Mouse (Mus musculus): Measurements from ENCODE around the gene Inha. TPM values are rescaled to one million over a fixed set of nuclear protein-coding genes. Genes with fewer than 3 reads are reported as not detected.
A peak's percentile ranks its signal among the peaks of the same experiment; 100 is the strongest.

Inha gene
- total RNA-seq, 2 experiments from 2014 or later: 21.8 to 34.7 TPM

DNA sequence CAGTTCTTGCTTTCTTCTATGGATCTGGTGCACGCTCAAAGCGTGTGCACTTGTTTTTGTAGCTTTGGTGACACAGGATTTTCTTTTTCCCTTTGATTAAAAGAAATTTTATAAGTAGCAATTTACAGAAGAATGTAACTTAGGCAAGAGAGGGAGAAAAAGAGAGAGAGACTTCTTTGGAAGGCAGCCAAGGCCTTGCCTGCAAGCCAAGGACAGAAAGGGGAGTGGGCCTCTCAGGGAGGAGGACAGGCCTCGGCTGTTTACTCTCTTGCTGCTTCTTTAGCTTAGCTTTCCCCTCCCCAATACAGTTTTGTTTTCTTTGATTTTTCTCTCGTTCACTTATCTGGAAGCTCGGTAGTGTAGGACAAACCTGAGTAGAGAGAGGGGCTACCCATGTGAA lies 12.7 kb downstream of the Inha start:
- DNase-seq: peak; percentile 59 to 65

GRCm38 (mm10) chr1:75521321-75522031 lies 14.6 kb downstream of the Inha start, which contains the start of gene Stk11ip:
TSS of gene Stk11ip (plus strand) at chr1:75521529.
- peak; percentile 94 to 96 for DNase-seq

GRCm38 (mm10) chr1:75524679-75525078 lies 17.8 kb downstream of the Inha start:
- no peak for DNase-seq

- no peak for DNase-seq
Observed at GRCm38 (mm10) chr1:75530546-75530945, 23.7 kb downstream of the Inha start.

GRCm38 (mm10) chr1:75532280-75533172 lies 25.6 kb downstream of the Inha start:
- no peak for DNase-seq

DNA sequence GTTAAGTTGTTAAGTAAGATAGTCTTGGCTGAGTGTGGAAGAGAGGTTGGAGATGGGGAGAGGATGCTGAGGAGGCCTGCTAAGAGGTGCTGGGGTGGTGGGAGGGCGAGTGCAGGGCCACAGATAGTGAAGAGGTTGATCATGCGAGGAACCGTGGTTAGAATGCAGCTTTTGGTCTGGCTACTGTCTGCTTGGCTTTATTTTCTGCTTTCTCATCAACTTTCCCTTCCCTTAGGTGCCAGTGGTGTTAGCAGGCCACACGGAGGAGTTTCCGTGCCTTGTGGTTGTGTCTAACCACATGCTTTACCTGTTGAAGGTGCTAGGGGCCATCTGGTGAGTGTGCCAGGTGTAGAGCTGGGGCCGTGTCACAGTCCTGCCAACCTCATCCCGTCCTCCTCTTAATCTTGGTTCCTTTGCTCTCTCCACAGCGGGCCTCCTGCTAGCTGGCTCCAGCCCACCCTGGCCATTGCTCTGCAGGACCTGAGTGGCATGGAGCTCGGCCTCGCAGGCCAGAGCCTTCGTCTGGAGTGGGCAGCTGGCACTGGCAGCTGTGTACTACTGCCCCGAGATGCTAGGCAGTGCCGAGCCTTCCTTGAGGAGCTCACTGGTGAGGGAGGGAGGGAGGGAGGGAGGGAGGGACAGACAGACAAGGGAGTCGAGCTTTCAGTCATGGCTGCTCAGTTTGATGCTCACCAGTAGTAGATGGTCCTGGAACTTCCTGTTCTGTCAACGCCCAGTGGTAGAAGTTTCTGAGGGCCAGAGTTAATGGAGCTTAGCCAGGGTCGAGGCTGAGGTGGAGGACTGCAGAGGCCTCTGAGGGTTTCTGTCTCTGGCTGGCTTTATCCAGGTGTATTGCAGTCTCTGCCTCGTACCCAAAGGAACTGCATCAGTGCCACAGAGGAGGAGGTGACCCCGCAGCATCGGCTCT lies 26.7 kb downstream of the Inha start:
- no peak for DNase-seq

- no peak for DNase-seq
Observed at GRCm38 (mm10) chr1:75537587-75537986, 30.7 kb downstream of the Inha start.

- no peak for DNase-seq
Observed at GRCm38 (mm10) chr1:75538597-75539190, 31.8 kb downstream of the Inha start.

DNA sequence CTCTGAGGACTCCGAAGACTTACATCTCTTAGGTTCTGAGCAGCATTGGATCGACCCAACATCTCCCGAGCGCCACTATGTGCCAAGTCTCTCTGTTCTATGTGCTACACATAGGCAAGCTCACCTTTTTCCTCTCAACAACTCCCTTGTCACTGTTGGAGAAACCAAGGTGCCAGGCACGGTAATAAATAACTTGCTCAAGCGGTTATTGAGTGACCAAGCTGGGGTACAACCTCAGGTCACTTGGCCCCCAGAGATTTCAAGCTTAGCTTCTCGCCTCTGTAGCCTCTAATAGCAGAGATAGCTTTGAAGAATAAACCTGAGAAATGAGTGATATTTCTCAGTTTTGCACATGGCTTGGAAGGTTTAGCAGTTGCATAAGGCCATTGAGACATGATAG lies 34.6 kb downstream of the Inha start:
- no peak for DNase-seq

- no peak for DNase-seq
Observed at GRCm38 (mm10) chr1:75544351-75544750, 37.5 kb downstream of the Inha start.

- peak; percentile 80 to 84 for DNase-seq
Observed at GRCm38 (mm10) chr1:75545965-75546956, 39.4 kb downstream of the Inha start, which contains the start of gene Slc4a3. TSS of gene Slc4a3 (plus strand) at chr1:75546266.

- DNase-seq: no peak
Observed at GRCm38 (mm10) chr1:75547351-75547750, 40.5 kb downstream of the Inha start.

GRCm38 (mm10) chr1:75548083-75548482 lies 41.2 kb downstream of the Inha start:
- no peak for DNase-seq

DNA sequence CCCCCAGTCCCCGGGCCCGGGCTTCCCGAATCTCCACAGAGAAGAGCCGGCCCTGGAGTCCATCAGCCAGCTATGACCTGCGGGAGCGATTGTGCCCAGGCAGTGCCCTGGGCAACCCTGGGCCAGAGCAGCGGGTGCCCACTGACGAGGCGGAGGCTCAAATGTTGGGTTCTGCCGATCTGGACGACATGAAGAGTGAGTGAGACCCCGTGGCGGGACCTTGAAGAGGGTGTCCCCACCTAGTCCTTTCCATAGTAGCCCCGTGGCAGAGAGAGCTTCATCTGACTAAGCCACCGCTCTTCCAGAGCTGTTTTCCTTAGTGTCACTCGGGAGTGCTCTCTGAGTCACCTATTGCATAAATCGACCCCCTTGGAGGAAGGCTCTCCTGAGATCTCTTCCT lies 42.0 kb downstream of the Inha start:
- peak; percentile 44 to 51 for DNase-seq

DNA sequence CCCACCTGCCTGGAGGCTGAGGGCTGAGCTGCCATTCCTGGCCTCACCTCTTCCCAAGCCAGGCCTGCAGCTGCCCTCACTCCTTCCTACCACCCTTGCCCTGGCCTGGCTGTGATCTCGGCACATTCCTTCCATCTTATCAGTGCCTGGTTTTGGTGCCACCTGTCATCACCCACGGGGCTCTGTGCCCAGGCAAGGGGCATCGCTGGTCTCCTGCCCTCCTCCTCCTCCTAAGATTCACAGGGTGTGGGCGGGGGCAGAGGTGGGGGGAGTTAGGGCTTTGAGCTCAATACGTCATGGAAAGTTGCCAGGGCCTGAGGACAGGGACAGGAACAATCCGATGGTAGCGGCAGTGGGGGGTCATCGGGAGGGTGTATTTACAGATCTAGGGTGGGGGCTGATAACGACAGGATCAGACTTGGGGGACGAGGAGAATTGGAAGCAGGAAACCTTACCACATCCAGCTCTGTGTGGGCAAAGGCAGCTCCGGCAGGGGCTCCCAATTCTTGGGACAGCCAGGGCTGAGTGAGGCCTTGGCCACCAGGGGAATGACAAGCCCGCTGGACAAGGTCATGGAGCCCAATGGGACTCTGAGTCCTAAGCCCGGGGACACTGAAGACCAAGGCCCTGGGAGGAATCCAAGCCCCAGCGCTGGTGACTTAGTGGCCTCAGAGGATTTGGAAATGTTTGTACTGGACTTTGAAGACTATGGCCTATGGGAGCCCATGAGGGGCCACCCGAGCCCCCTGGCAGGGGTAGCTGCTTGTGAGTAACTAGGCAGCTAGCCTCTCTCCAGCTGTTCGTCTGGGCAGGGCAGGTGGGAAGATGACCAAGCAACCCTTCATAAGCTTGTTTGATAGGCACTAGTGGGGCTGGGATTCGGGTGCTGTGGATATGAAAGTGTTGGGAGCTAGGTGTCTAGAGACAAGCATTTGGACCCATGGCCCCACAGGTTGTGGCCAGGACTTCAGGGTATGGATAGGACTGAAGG lies 42.7 kb downstream of the Inha start:
- peak; percentile 89 to 92 for DNase-seq

DNA sequence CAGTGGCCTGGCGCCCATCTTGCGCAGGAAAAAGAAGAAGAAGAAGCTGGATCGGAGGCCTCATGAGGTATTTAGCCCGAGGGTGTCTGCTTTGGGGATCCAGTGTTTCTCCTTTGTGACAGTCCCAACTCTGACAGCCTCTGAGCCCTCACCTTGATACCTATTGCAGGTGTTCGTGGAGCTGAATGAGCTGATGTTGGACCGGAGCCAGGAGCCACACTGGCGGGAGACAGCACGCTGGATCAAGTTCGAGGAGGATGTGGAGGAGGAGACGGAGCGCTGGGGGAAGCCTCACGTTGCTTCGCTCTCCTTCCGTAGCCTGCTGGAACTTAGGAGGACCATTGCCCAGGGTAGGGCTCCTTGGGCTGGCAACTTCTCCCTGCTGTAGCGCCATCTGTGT lies 43.7 kb downstream of the Inha start:
- no peak for DNase-seq

DNA sequence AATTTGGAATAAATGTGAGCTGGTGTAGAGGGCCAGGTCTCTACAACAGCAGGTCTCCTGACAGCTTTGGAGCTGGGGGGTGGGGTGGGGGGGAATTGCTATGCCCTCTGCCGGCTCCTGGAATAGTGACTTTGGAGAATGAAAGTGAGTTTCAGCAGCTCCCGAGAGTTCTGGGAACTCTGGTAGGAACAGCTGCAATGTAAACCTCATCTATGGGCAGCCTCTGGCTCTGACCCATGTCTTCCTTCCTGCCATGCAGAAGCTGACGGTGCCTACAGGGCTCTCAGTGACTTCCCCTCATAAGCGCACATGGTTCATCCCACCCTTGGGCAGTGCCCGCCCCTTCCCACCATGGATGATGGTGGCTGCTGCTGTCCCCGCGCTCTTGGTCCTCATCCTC lies 48.8 kb downstream of the Inha start:
- DNase-seq: no peak

DNA sequence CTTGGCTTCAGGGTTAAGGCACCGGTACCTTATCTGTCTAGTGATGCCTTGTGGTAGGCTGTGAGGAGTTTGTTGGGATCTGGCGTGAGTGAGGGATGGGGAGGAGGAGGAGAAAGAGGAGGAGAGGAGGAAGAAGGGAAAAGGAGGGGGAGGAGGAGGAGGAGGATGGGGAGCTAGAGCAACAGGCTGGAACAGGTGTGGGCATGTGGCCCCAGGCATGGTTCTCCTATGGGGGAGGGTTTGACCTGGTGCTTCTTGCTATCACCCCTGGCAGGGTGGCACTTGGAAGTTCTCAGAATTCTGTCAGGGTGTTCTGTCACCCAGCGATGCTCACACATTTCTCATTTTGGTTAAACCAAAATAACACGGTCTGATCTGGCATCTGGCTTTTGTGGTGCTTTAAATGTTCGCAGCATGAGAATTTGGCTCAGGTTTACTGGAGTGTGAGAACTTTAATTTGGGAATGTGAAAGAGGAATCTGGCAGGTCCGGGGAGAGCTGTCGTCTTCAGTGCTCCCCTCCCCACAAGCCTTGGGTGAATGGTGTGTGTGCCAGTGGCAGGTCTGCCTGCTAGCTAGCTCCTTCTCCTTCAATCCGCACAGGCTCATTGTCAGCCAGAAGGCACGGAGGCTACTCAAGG lies 49.4 kb downstream of the Inha start:
- DNase-seq: no peak

DNA sequence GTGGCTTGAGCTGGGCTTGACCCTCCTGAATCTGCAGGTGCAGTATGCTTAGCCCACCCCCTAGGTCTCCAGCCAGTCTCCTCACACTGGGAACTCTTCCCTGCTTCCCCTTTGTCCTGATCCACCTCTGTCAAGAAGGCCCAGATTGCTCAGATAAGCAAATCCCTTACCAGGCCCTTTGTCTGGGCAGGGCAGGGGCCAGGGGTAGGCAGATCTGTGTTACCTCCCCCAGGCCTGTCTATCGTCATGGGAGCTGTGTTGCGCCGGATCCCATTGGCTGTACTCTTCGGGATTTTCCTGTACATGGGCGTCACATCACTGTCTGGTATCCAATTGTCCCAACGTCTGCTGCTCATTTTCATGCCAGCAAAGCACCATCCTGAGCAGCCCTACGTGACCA lies 50.2 kb downstream of the Inha start:
- no peak for DNase-seq

Measured in adrenal gland, postnatal 36 days (tissue).